11 mouse cellular contexts compared by ENCODE assay signal in genomic region chr6:49189363-49189762, GRCm38 (mm10). TPM values are rescaled to one million over a fixed set of nuclear protein-coding genes. Genes with fewer than 3 reads are reported as not detected.
A peak's percentile ranks its signal among the peaks of the same experiment; 100 is the strongest.
DNase-seq lines count a peak whose midpoint lies in the region; ATAC-seq and TF ChIP-seq lines count a peak whose summit lies in the region.
"Had no signal": no experiment of that assay in that cellular context is flagged by ENCODE, and none has a peak within 500 bp of the region (broad histone marks: within the 10 kb centered on the region; RNA-seq: fewer than 3 reads in every experiment).

No protein-coding gene starts in this region.

- no peaks in the 10 kb centered on the region for H3K36me3 ChIP-seq in forebrain, postnatal 0 days (ENCODE audit: insufficient read depth)
- H3K36me3 ChIP-seq in forebrain, embryonic 13.5 days (ENCODE audit: poor library complexity, severe bottlenecking) = peaks cover 16% of the 10 kb centered on the region
- no peaks in the 10 kb centered on the region for H3K36me3 ChIP-seq in stomach, postnatal 0 days (ENCODE audit: control insufficient read depth, insufficient read depth, low read length)
- H3K36me3 ChIP-seq: hindbrain, embryonic 15.5 days had no signal

- peak; percentile 22; the same call in 1 of the 2 replicates for TF ChIP-seq CTCF in forebrain, postnatal 0 days (IDR thresholded peaks at IDR 0.05; ENCODE audit: low read depth)
- peak; percentile 43 for TF ChIP-seq CTCF in stomach, postnatal 0 days (IDR thresholded peaks at IDR 0.05; ENCODE audit: low read depth)

- no peak for DNase-seq in forebrain, postnatal 0 days
- peak; percentile 27 for DNase-seq in lung, postnatal 14 days
- DNase-seq in lung, postnatal 10 days = no peak
- DNase-seq in ZHBTc4 (ENCODE audit: low read depth, low spot score) = peak; percentile 81
- DNase-seq in stomach, postnatal 0 days (ENCODE audit: low spot score) = no peak
- DNase-seq in layer of hippocampus, postnatal 14 days (ENCODE audit: low spot score in 2 of 2) = no peak
- no peak for DNase-seq in heart, adult 9 months (ENCODE audit: low spot score in 2 of 2)
- DNase-seq: gastrocnemius, postnatal 25 days had no signal

- no peaks in the 10 kb centered on the region for H3K27me3 ChIP-seq in forebrain, postnatal 0 days (ENCODE audit: insufficient read depth, low read length)
- H3K27me3 ChIP-seq in forebrain, embryonic 13.5 days = no peaks in the 10 kb centered on the region
- no peaks in the 10 kb centered on the region for H3K27me3 ChIP-seq in stomach, postnatal 0 days (ENCODE audit: control insufficient read depth, insufficient read depth, low read length)
- H3K27me3 ChIP-seq: hindbrain, embryonic 15.5 days; neural tube, embryonic 13.5 days had no signal

- H3K9ac ChIP-seq in forebrain, postnatal 0 days = no peak overlapping the region
- H3K9ac ChIP-seq in forebrain, embryonic 13.5 days = no peak overlapping the region
- H3K9ac ChIP-seq in stomach, postnatal 0 days (ENCODE audit: low read length) = no peak overlapping the region
- H3K9ac ChIP-seq: hindbrain, embryonic 15.5 days; neural tube, embryonic 13.5 days had no signal

- no peak overlapping the region for H3K4me2 ChIP-seq in forebrain, postnatal 0 days (ENCODE audit: low read depth)
- no peak overlapping the region for H3K4me2 ChIP-seq in forebrain, embryonic 13.5 days
- no peak overlapping the region for H3K4me2 ChIP-seq in stomach, postnatal 0 days (replicated peaks; ENCODE audit: low read depth)
- H3K4me2 ChIP-seq: hindbrain, embryonic 15.5 days; neural tube, embryonic 13.5 days had no signal

- ATAC-seq in forebrain, postnatal 0 days = no peak
- ATAC-seq in forebrain, embryonic 13.5 days = no peak
- ATAC-seq in stomach, postnatal 0 days (ENCODE audit: low FRiP score, low TSS enrichment) = no peak

- no peak overlapping the region for H3K4me3 ChIP-seq in forebrain, postnatal 0 days (ENCODE audit: low read depth, low read length)
- H3K4me3 ChIP-seq in forebrain, embryonic 13.5 days = no peak overlapping the region
- no peak overlapping the region for H3K4me3 ChIP-seq in stomach, postnatal 0 days (ENCODE audit: low read depth, low read length)
- H3K4me3 ChIP-seq: hindbrain, embryonic 15.5 days; neural tube, embryonic 13.5 days had no signal

- H3K4me1 ChIP-seq in forebrain, postnatal 0 days (ENCODE audit: insufficient read depth) = no peaks in the 10 kb centered on the region
- H3K4me1 ChIP-seq in forebrain, embryonic 13.5 days = no peaks in the 10 kb centered on the region
- H3K4me1 ChIP-seq in stomach, postnatal 0 days (replicated peaks; ENCODE audit: control insufficient read depth, insufficient read depth) = no peaks in the 10 kb centered on the region
- H3K4me1 ChIP-seq: hindbrain, embryonic 15.5 days; neural tube, embryonic 13.5 days had no signal

- no peak overlapping the region for H3K27ac ChIP-seq in forebrain, postnatal 0 days (ENCODE audit: low read depth, low read length)
- no peak overlapping the region for H3K27ac ChIP-seq in forebrain, embryonic 13.5 days
- H3K27ac ChIP-seq in stomach, postnatal 0 days (replicated peaks) = no peak overlapping the region
- H3K27ac ChIP-seq: hindbrain, embryonic 15.5 days; neural tube, embryonic 13.5 days had no signal

- no peak for TF ChIP-seq EP300 in stomach, postnatal 0 days (optimal IDR thresholded peaks at IDR 0.05)

- no peaks in the 10 kb centered on the region for H3K9me3 ChIP-seq in forebrain, postnatal 0 days (ENCODE audit: low read length)
- peaks cover 3% of the 10 kb centered on the region for H3K9me3 ChIP-seq in forebrain, embryonic 13.5 days (replicated peaks)
- no peaks in the 10 kb centered on the region for H3K9me3 ChIP-seq in stomach, postnatal 0 days (ENCODE audit: control insufficient read depth, low read length)
- H3K9me3 ChIP-seq: hindbrain, embryonic 15.5 days had no signal

RNA-seq across cellular contexts. Expression of gene Igf2bp3, which starts 25.4 kb away (rescaled TPM):
- total RNA-seq in forebrain, postnatal 0 days (2014; rRNA removed) = 9.1 and 12.8 TPM in 2 replicates
- 12.3 and 13.5 TPM in 2 replicates for polyA plus RNA-seq in forebrain, postnatal 0 days (2015; fragmentation: Nextera tagmentation; extraction: Ambion mirVana)
- 55.2 and 56.9 TPM in 2 replicates for polyA plus RNA-seq in forebrain, embryonic 13.5 days (2015; fragmentation: Nextera tagmentation; extraction: Ambion mirVana)
- 40.7 and 43.6 TPM in 2 replicates for polyA plus RNA-seq in stomach, postnatal 0 days (2015; fragmentation: Nextera tagmentation; extraction: Ambion mirVana)
- under 1 TPM; 0.24 to 0.35 TPM for total RNA-seq in layer of hippocampus, postnatal 14 days (2021)

Comparison
In these comparisons a context has a peak if more than half of its experiments do, and no peak if none do; other contexts are left out.
1. DNase-seq: peak in lung, postnatal 14 days (single experiment) and ZHBTc4 (single experiment); none in forebrain, postnatal 0 days (single experiment), lung, postnatal 10 days (single experiment), stomach, postnatal 0 days (single experiment), layer of hippocampus, postnatal 14 days (0 of 2) and heart, adult 9 months (0 of 2).